Mouse (Mus musculus) G1E (cell line): ENCODE results near the gene Ppp2r5d. TPM values are rescaled to one million over a fixed set of nuclear protein-coding genes. Genes with fewer than 3 reads are reported as not detected.

Experiments
- ATAC-seq: 2 replicates; pipeline ENCODE4 v1.8.0; 2016; ENCODE audit warnings: mild to moderate bottlenecking; ENCODE audit not compliant: insufficient number of reproducible peaks, poor library complexity, low FRiP score, severe bottlenecking; ENCODE audit errors: extremely low read depth
- DNase-seq: peaks from one replicate; pipeline ENCODE4 v3.0.0; 2012; ENCODE audit warnings: low spot score
- H3K27me3 ChIP-seq: 2 replicates; pipeline ENCODE4 v1.6.1; 2012; ENCODE audit warnings: mild to moderate bottlenecking, low read length, inconsistent platforms; ENCODE audit not compliant: insufficient read depth
- H3K36me3 ChIP-seq: replicated peaks from 2 replicates; pipeline ENCODE3; 2012; ENCODE audit warnings: mild to moderate bottlenecking, inconsistent platforms
- H3K4me1 ChIP-seq: 2 replicates; pipeline ENCODE4 v1.6.1; 2012; ENCODE audit warnings: low read depth, low read length, inconsistent platforms, mixed read lengths; ENCODE audit not compliant: insufficient read depth
- H3K4me3 ChIP-seq: 2 replicates; pipeline ENCODE4 v1.5.1; 2012; ENCODE audit warnings: low read depth, mild to moderate bottlenecking, inconsistent platforms, low read length, moderate library complexity, mixed read lengths
- H3K9me3 ChIP-seq: replicated peaks from 2 replicates; pipeline ENCODE4 v1.6.1; 2012; ENCODE audit warnings: inconsistent platforms
- CTCF ChIP-seq: IDR thresholded peaks from 2 replicates; pipeline ENCODE4 v1.5.1; 2012; ENCODE audit warnings: low read depth, low read length, inconsistent platforms, mixed read lengths
- GATA1 ChIP-seq: IDR thresholded peaks from 2 replicates; pipeline ENCODE4 v1.6.1; 2012; ENCODE audit warnings: borderline replicate concordance, low read length, inconsistent platforms, mixed read lengths
- GATA2 ChIP-seq: IDR thresholded peaks from 2 replicates; pipeline ENCODE4 v1.6.1; 2012; ENCODE audit warnings: low read depth, low read length, inconsistent platforms, borderline replicate concordance
- POLR2AphosphoS5 ChIP-seq: IDR thresholded peaks from 2 replicates; pipeline ENCODE4 v1.6.1; 2012; ENCODE audit warnings: low read depth, low read length, inconsistent platforms; ENCODE audit not compliant: insufficient replicate concordance
- TAL1 ChIP-seq: conservative IDR thresholded peaks from 2 replicates; pipeline ENCODE4 v1.6.1; 2012; ENCODE audit warnings: low read depth, low read length, inconsistent platforms, mixed read lengths
- polyA plus RNA-seq: library from polyadenylated mRNA; stranded (reverse); fragments of >175 nt; gene quantifications from 2 replicates; pipeline ENCODE4 v1.2.3, GENCODE M21; 2012
- total RNA-seq, 2 experiments: library from RNA; stranded (forward) in 1 of 2; stranded (reverse) in 1 of 2; fragments of 200-1000 nt in 1 of 2; fragments of >200 nt in 1 of 2; fragmentation: Nextera tagmentation in 1 of 2; gene quantifications; 2 replicates each; pipeline ENCODE4 v1.2.3; 2014 to 2017

Ppp2r5d gene
- total and polyA plus RNA-seq, 3 experiments = 33.9 to 78.5 (median 55.2) TPM

DNA sequence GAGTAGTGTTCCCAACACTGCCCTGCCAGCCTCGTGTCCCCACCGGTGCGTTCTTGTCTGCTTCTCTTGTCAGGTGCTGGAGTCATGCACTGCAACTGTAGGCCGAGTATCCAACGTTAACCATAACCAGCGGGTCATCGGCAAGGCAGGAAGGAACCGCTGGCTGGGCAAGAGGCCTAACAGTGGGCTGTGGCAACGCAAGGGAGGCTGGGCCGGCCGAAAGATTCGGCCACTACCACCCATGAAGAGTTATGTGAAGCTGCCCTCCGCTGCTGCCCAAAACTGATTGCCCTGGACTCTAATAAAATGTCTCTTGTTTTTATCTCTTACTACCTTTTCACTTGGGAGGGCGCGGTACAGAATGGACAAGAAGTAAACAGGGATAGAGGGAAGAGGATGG lies 55.1 kb downstream of the Ppp2r5d start:
- Histone ChIP-seq H3K27me3 (no peaks in the 10 kb centered on the region), H3K36me3 (peaks cover 67% of the 10 kb centered on the region), H3K4me1 (peaks cover 73% of the 10 kb centered on the region), H3K9me3 (no peaks in the 10 kb centered on the region), H3K4me3 (peak overlapping the region; percentile 84)
- no peak for ATAC-seq
- no peak for DNase-seq
- TF ChIP-seq GATA1 = no peak
- no peak for TF ChIP-seq GATA2
- TF ChIP-seq POLR2AphosphoS5 = no peak
- no peak for TF ChIP-seq TAL1
- TF ChIP-seq CTCF = no peak

DNA sequence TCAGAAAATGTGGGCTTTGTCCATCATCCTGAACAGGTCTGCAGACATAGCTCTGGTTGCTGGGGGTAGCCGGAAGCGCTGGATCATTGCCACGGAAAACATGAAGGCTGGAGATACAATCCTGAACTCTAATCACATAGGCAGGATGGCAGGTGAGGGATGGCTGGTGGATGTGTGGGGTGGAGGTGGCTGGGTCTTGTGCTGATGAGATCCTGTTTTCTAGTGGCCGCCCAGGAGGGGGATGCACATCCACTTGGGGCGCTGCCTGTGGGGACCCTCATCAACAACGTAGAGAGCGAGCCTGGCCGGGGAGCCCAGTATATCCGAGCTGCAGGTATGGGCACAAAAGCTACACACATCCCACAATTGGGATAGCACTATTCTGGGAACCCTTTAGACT lies 56.5 kb downstream of the Ppp2r5d start:
- H3K9me3 ChIP-seq = no peaks in the 10 kb centered on the region
- peaks cover 53% of the 10 kb centered on the region for H3K36me3 ChIP-seq
- no peak overlapping the region for H3K4me3 ChIP-seq
- no peaks in the 10 kb centered on the region for H3K27me3 ChIP-seq
- no peak for DNase-seq
- no peak for ATAC-seq
- H3K4me1 ChIP-seq = peaks cover 75% of the 10 kb centered on the region
- no peak for TF ChIP-seq GATA1
- TF ChIP-seq TAL1 = no peak
- TF ChIP-seq POLR2AphosphoS5 = no peak
- TF ChIP-seq GATA2 = no peak
- no peak for TF ChIP-seq CTCF

- Histone ChIP-seq H3K36me3 (peaks cover 42% of the 10 kb centered on the region), H3K4me3 (peak overlapping the region; percentile 94; the same call in 1 of the 2 replicates), H3K9me3 (no peaks in the 10 kb centered on the region), H3K27me3 (no peaks in the 10 kb centered on the region), H3K4me1 (peaks cover 67% of the 10 kb centered on the region)
- TF ChIP-seq GATA2 = no peak
- no peak for TF ChIP-seq POLR2AphosphoS5
- TF ChIP-seq CTCF = no peak
- no peak for TF ChIP-seq TAL1
- TF ChIP-seq GATA1 = no peak
- no peak for DNase-seq
- ATAC-seq = no peak
Measured at GRCm38 (mm10) chr17:46647279-46647678, 57.6 kb downstream of the Ppp2r5d start.

- H3K27me3 ChIP-seq = no peaks in the 10 kb centered on the region
- TF ChIP-seq CTCF = no peak
- TF ChIP-seq GATA2 = no peak
- TF ChIP-seq TAL1 = no peak
- TF ChIP-seq POLR2AphosphoS5 = no peak
- no peak for TF ChIP-seq GATA1
- H3K9me3 ChIP-seq = no peaks in the 10 kb centered on the region
- ATAC-seq (no peak), DNase-seq (no peak)
- H3K36me3 ChIP-seq = peaks cover 39% of the 10 kb centered on the region
- peak overlapping the region; percentile 94 for H3K4me3 ChIP-seq
- H3K4me1 ChIP-seq = peaks cover 57% of the 10 kb centered on the region
Measured at GRCm38 (mm10) chr17:46646322-46646662, 58.6 kb downstream of the Ppp2r5d start.

GRCm38 (mm10) chr17:46645561-46646321 lies 59.2 kb downstream of the Ppp2r5d start, which contains the start of the genes Klc4 and Mrpl2:
TSS of gene Klc4 (minus strand) at chr17:46646022.
TSS of gene Mrpl2 (plus strand) at chr17:46646229.
- TF ChIP-seq CTCF (no peak), POLR2AphosphoS5 (no peak), GATA2 (no peak), TAL1 (no peak), GATA1 (no peak)
- H3K36me3 ChIP-seq = peaks cover 42% of the 10 kb centered on the region
- ATAC-seq (peak; percentile 61), DNase-seq (peak; percentile 96)
- H3K4me1 ChIP-seq = peaks cover 52% of the 10 kb centered on the region
- H3K4me3 ChIP-seq = peak within 1 kb of the TSS; percentile 94
- H3K27me3 ChIP-seq = no peaks in the 10 kb centered on the region
- H3K9me3 ChIP-seq = no peaks in the 10 kb centered on the region

DNA sequence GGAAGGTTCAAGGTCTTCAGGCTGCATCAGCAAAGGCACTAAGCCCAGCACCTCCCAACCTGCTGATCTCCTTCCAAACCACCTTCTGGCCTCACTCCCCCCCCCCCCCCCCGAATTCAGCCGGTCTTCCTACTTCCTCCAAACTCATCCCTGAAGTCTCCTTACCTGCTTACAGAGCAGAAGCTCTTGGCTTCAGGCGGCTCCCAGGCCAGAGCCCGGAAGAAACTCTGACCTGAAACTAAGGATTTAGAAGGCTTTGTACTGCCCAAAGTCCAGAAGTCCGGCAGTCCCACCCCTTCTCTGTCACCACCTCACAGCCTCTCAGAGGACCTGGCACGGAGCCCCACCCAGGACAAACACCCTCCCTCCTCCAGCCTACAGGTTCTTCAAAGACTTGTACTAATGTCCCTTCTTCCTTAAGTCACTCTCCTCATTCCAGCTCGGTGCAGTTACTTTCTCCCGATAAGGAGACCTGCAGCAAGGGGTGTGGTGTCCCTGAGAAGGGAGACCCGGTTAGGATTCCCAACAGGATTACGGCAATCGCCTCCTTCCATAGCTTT lies 59.9 kb downstream of the Ppp2r5d start:
- Histone ChIP-seq H3K27me3 (no peaks in the 10 kb centered on the region), H3K9me3 (no peaks in the 10 kb centered on the region), H3K4me1 (peaks cover 45% of the 10 kb centered on the region), H3K4me3 (peak overlapping the region; percentile 94), H3K36me3 (peaks cover 44% of the 10 kb centered on the region)
- ATAC-seq (no peak), DNase-seq (no peak)
- no peak for TF ChIP-seq POLR2AphosphoS5
- no peak for TF ChIP-seq TAL1
- no peak for TF ChIP-seq GATA2
- no peak for TF ChIP-seq CTCF
- no peak for TF ChIP-seq GATA1
